26 mouse cellular contexts compared by ENCODE assay signal in genomic region chr11:84711886-84712285, GRCm38 (mm10).
DNase-seq lines count a peak whose midpoint lies in the region; ATAC-seq and TF ChIP-seq lines count a peak whose summit lies in the region.
"Had no signal": no experiment of that assay in that cellular context is flagged by ENCODE, and none has a peak within 500 bp of the region (broad histone marks: within the 10 kb centered on the region; RNA-seq: fewer than 3 reads in every experiment).

No protein-coding gene starts in this region.

- peaks cover 70% of the 10 kb centered on the region for H3K27me3 ChIP-seq in hindbrain, embryonic 10.5 days (ENCODE audit: insufficient read depth, poor library complexity, severe bottlenecking)
- H3K27me3 ChIP-seq in hindbrain, postnatal 0 days (ENCODE audit: insufficient read depth, low read length) = no peaks in the 10 kb centered on the region
- H3K27me3 ChIP-seq in midbrain, embryonic 11.5 days (ENCODE audit: control insufficient read depth, insufficient read depth, low read length) = peaks cover 28% of the 10 kb centered on the region
- 0 out of 2 replicates have a peak, but pooled peaks cover under 1% of the 10 kb centered on the region for H3K27me3 ChIP-seq in midbrain, embryonic 15.5 days (replicated peaks)
- peaks cover 10% of the 10 kb centered on the region; the same call in 1 of the 2 replicates for H3K27me3 ChIP-seq in midbrain, embryonic 14.5 days (ENCODE audit: control insufficient read depth, insufficient read depth, low read length)

- no peak overlapping the region for H3K4me2 ChIP-seq in hindbrain, postnatal 0 days (ENCODE audit: low read depth, low read length)
- H3K4me2 ChIP-seq in midbrain, embryonic 11.5 days = no peak overlapping the region
- H3K4me2 ChIP-seq in midbrain, embryonic 15.5 days = no peak overlapping the region
- H3K4me2 ChIP-seq in midbrain, embryonic 14.5 days (ENCODE audit: low read length) = no peak overlapping the region
- H3K4me2 ChIP-seq: embryonic facial prominence, embryonic 13.5 days; embryonic facial prominence, embryonic 15.5 days; forebrain, embryonic 12.5 days had no signal

- no peak overlapping the region for H3K4me3 ChIP-seq in hindbrain, embryonic 10.5 days
- no peak overlapping the region for H3K4me3 ChIP-seq in hindbrain, postnatal 0 days (ENCODE audit: low read length)
- no peak overlapping the region for H3K4me3 ChIP-seq in midbrain, embryonic 11.5 days (ENCODE audit: low read depth, low read length)
- no peak overlapping the region for H3K4me3 ChIP-seq in midbrain, embryonic 15.5 days
- H3K4me3 ChIP-seq in midbrain, embryonic 14.5 days (replicated peaks; ENCODE audit: low read depth, low read length) = no peak overlapping the region
- H3K4me3 ChIP-seq: embryonic facial prominence, embryonic 13.5 days; embryonic facial prominence, embryonic 15.5 days; erythroblast, embryonic 14.5 days; forebrain, embryonic 10.5 days; forebrain, embryonic 12.5 days had no signal

- H3K36me3 ChIP-seq in hindbrain, embryonic 10.5 days = no peaks in the 10 kb centered on the region
- H3K36me3 ChIP-seq in hindbrain, postnatal 0 days (ENCODE audit: insufficient read depth, low read length) = no peaks in the 10 kb centered on the region
- H3K36me3 ChIP-seq in midbrain, embryonic 11.5 days (ENCODE audit: control insufficient read depth, insufficient read depth, low read length) = no peaks in the 10 kb centered on the region
- H3K36me3 ChIP-seq in midbrain, embryonic 15.5 days (replicated peaks) = no peaks in the 10 kb centered on the region
- H3K36me3 ChIP-seq in midbrain, embryonic 14.5 days (ENCODE audit: control insufficient read depth, insufficient read depth, low read length) = no peaks in the 10 kb centered on the region
- H3K36me3 ChIP-seq: embryonic facial prominence, embryonic 13.5 days; embryonic facial prominence, embryonic 15.5 days; forebrain, embryonic 10.5 days; forebrain, embryonic 12.5 days; G1E had no signal

- no peak overlapping the region for H3K9ac ChIP-seq in hindbrain, postnatal 0 days (replicated peaks; ENCODE audit: low read length)
- H3K9ac ChIP-seq in midbrain, embryonic 11.5 days (ENCODE audit: low read length) = no peak overlapping the region
- H3K9ac ChIP-seq in midbrain, embryonic 15.5 days = no peak overlapping the region
- no peak overlapping the region for H3K9ac ChIP-seq in midbrain, embryonic 14.5 days (replicated peaks; ENCODE audit: low read length)
- H3K9ac ChIP-seq: embryonic facial prominence, embryonic 13.5 days; embryonic facial prominence, embryonic 15.5 days; forebrain, embryonic 12.5 days had no signal

- no peak for TF ChIP-seq POLR2A in brain, embryonic 14.5 days (IDR thresholded peaks at IDR 0.05; ENCODE audit: borderline replicate concordance, extremely low read depth, insufficient read depth, insufficient read length, poor library complexity, severe bottlenecking)

- ATAC-seq in hindbrain, postnatal 0 days = no peak
- peak; percentile 44 for ATAC-seq in midbrain, embryonic 11.5 days (ENCODE audit: low FRiP score)
- ATAC-seq in midbrain, embryonic 15.5 days (replicated peaks) = no peak
- ATAC-seq in midbrain, embryonic 14.5 days (ENCODE audit: low FRiP score, low TSS enrichment) = no peak
- ATAC-seq: activated CD4-positive, CD25-positive, alpha-beta regulatory T cell, adult 4 months; CD4-positive, CD25-positive, alpha-beta regulatory T cell, adult 4 months; forebrain, embryonic 14.5 days; forebrain, embryonic 16.5 days; Patski had no signal

- WGBS in hindbrain, embryonic 10.5 days = 42% methylated on average over 6 of the region's 6 CpGs
- WGBS in hindbrain, postnatal 0 days = 38% methylated on average over 6 of the region's 6 CpGs
- 29% methylated on average over 6 of the region's 6 CpGs for WGBS in midbrain, embryonic 11.5 days
- 25% methylated on average over 6 of the region's 6 CpGs for WGBS in midbrain, embryonic 15.5 days
- 14% methylated on average over 6 of the region's 6 CpGs for WGBS in midbrain, embryonic 14.5 days

- peaks cover 23% of the 10 kb centered on the region for H3K4me1 ChIP-seq in hindbrain, embryonic 10.5 days (replicated peaks)
- peaks cover 11% of the 10 kb centered on the region for H3K4me1 ChIP-seq in hindbrain, postnatal 0 days (ENCODE audit: insufficient read depth, low read length)
- peaks cover 14% of the 10 kb centered on the region for H3K4me1 ChIP-seq in midbrain, embryonic 11.5 days (ENCODE audit: control insufficient read depth, insufficient read depth, low read length)
- peaks cover 18% of the 10 kb centered on the region for H3K4me1 ChIP-seq in midbrain, embryonic 15.5 days
- H3K4me1 ChIP-seq in midbrain, embryonic 14.5 days (ENCODE audit: control insufficient read depth, insufficient read depth, low read length) = peaks cover 35% of the 10 kb centered on the region

- 0 out of 2 replicates have a peak overlapping the region, but pooled peaks have one; percentile 29 for H3K27ac ChIP-seq in hindbrain, embryonic 10.5 days
- H3K27ac ChIP-seq in hindbrain, postnatal 0 days = no peak overlapping the region
- no peak overlapping the region for H3K27ac ChIP-seq in midbrain, embryonic 11.5 days (ENCODE audit: low read depth, low read length)
- no peak overlapping the region for H3K27ac ChIP-seq in midbrain, embryonic 15.5 days
- peak overlapping the region; percentile 14; the same call in 1 of the 2 replicates for H3K27ac ChIP-seq in midbrain, embryonic 14.5 days (replicated peaks; ENCODE audit: low read depth, low read length)
- H3K27ac ChIP-seq: embryonic facial prominence, embryonic 13.5 days; embryonic facial prominence, embryonic 15.5 days; forebrain, embryonic 10.5 days; forebrain, embryonic 12.5 days had no signal

- no peaks in the 10 kb centered on the region for H3K9me3 ChIP-seq in hindbrain, embryonic 10.5 days
- H3K9me3 ChIP-seq in hindbrain, postnatal 0 days (ENCODE audit: low read length) = no peaks in the 10 kb centered on the region
- H3K9me3 ChIP-seq in midbrain, embryonic 11.5 days (ENCODE audit: control insufficient read depth, low read length) = no peaks in the 10 kb centered on the region
- no peaks in the 10 kb centered on the region for H3K9me3 ChIP-seq in midbrain, embryonic 15.5 days
- H3K9me3 ChIP-seq in midbrain, embryonic 14.5 days (ENCODE audit: control insufficient read depth, low read length) = no peaks in the 10 kb centered on the region
- H3K9me3 ChIP-seq: embryonic facial prominence, embryonic 13.5 days; embryonic facial prominence, embryonic 15.5 days; forebrain, embryonic 10.5 days; forebrain, embryonic 12.5 days; G1E had no signal

- TF ChIP-seq CTCF in hindbrain, postnatal 0 days (IDR thresholded peaks at IDR 0.05; ENCODE audit: low read depth) = no peak
- no peak for TF ChIP-seq CTCF in brain, embryonic 14.5 days (IDR thresholded peaks at IDR 0.05; ENCODE audit: borderline replicate concordance, extremely low read depth, insufficient read depth, insufficient read length)

- no peak for DNase-seq in hindbrain, embryonic 10.5 days (ENCODE audit: low spot score)
- no peak for DNase-seq in hindbrain, postnatal 0 days (ENCODE audit: low spot score)
- peak; percentile 89 for DNase-seq in midbrain, embryonic 11.5 days (ENCODE audit: low spot score, missing footprints)
- DNase-seq in brain, embryonic 14.5 days (ENCODE audit: low read depth) = peak; percentile 63
- peak; percentile 69 for DNase-seq in midbrain, embryonic 14.5 days
- no peak for DNase-seq in c-Kit-positive CD71-positive TER-119-positive erythroid progenitor cells, embryonic 14.5 days (ENCODE audit: low spot score)
- DNase-seq: adrenal gland, adult 8-10 months; adrenal gland, postnatal 14 days; adrenal gland, postnatal 36 days; B cell, adult 2 months; cerebellum, adult 11-12 months; cerebellum, adult 2 months; cerebellum, adult 9-10 months; cerebellum, postnatal 25 days had no signal

Comparison
In these comparisons a context has a peak if more than half of its experiments do, and no peak if none do; other contexts are left out.
1. H3K27ac ChIP-seq: peak in hindbrain, embryonic 10.5 days (single experiment) and midbrain, embryonic 14.5 days (single experiment); none in hindbrain, postnatal 0 days (single experiment), midbrain, embryonic 11.5 days (single experiment) and midbrain, embryonic 15.5 days (single experiment).
2. DNase-seq: peak in midbrain, embryonic 11.5 days (single experiment), brain, embryonic 14.5 days (single experiment) and midbrain, embryonic 14.5 days (single experiment); none in hindbrain, embryonic 10.5 days (single experiment), hindbrain, postnatal 0 days (single experiment) and c-Kit-positive CD71-positive TER-119-positive erythroid progenitor cells, embryonic 14.5 days (single experiment).